8 mouse cellular contexts compared by ENCODE assay signal in the genomic region with DNA sequence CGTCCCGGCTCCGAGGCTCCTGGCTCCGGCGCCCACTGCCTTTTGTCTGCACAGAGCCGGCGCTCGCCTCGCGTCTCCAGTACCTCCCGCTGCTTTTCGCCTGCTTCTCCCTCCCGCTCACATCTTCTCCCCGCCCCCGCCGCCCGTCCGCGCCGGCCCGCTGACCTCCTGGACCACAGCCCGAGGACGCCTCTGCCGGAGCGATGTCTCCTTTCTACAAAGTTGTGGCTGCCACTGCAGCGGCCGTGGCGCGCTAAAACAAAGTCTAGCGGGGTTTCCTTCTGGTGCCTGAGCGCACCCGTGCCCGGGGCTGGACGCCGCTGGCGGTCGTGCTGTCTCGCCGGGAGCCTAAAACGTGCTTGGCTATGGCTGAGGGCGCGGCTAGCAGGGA. TPM values are rescaled to one million over a fixed set of nuclear protein-coding genes. Genes with fewer than 3 reads are reported as not detected.
DNase-seq lines count a peak whose midpoint lies in the region; ATAC-seq and TF ChIP-seq lines count a peak whose summit lies in the region.

No protein-coding gene starts in this region.

- peaks cover 23% of the 10 kb centered on the region for H3K4me1 ChIP-seq in forebrain, embryonic 15.5 days
- H3K4me1 ChIP-seq in hindbrain, embryonic 10.5 days (replicated peaks) = peaks cover 25% of the 10 kb centered on the region
- H3K4me1 ChIP-seq in testis, adult 2 months (ENCODE audit: control insufficient read depth, insufficient read depth, low read length) = peaks cover 13% of the 10 kb centered on the region

- WGBS in forebrain, embryonic 15.5 days = 0% methylated on average over 42 of the region's 42 CpGs
- WGBS in hindbrain, embryonic 10.5 days = under 1% methylated on average over 42 of the region's 42 CpGs

- peak overlapping the region; percentile 84 for H3K4me2 ChIP-seq in forebrain, embryonic 15.5 days (replicated peaks)

- no peak for TF ChIP-seq POLR2A in testis, adult 2 months (IDR thresholded peaks at IDR 0.05; ENCODE audit: control insufficient read depth, low read depth, low read length)

- H3K9me3 ChIP-seq in forebrain, embryonic 15.5 days = no peaks in the 10 kb centered on the region
- no peaks in the 10 kb centered on the region for H3K9me3 ChIP-seq in hindbrain, embryonic 10.5 days

- no peak for TF ChIP-seq CTCF in testis, adult 2 months (IDR thresholded peaks at IDR 0.05; ENCODE audit: control insufficient read depth, insufficient read depth, insufficient replicate concordance, low read depth, low read length)

- no peaks in the 10 kb centered on the region for H3K36me3 ChIP-seq in forebrain, embryonic 15.5 days
- H3K36me3 ChIP-seq in hindbrain, embryonic 10.5 days = no peaks in the 10 kb centered on the region
- H3K36me3 ChIP-seq in testis, adult 2 months (ENCODE audit: control insufficient read depth, insufficient read depth, low read length) = no peaks in the 10 kb centered on the region

- DNase-seq in cerebellum, postnatal 14 days = peak; percentile 84
- peak; percentile 25 for DNase-seq in adipocyte (ENCODE audit: low spot score)
- DNase-seq in hindbrain, embryonic 10.5 days (ENCODE audit: low spot score) = no peak
- peak; percentile 59 to 64 for DNase-seq in left cerebral cortex, adult 8-10 months (ENCODE audit: low spot score in 2 of 2)

- peak overlapping the region; percentile 85 for H3K27ac ChIP-seq in forebrain, embryonic 15.5 days (replicated peaks)
- peak overlapping the region; percentile 83 for H3K27ac ChIP-seq in hindbrain, embryonic 10.5 days
- H3K27ac ChIP-seq in testis, adult 2 months (ENCODE audit: control insufficient read depth, insufficient read depth, low read depth, low read length) = no peak overlapping the region

- H3K4me3 ChIP-seq in forebrain, embryonic 15.5 days = peak overlapping the region; percentile 56
- H3K4me3 ChIP-seq in hindbrain, embryonic 10.5 days = peak overlapping the region; percentile 64
- H3K4me3 ChIP-seq in testis, adult 2 months (ENCODE audit: control insufficient read depth, low read depth, low read length) = peak overlapping the region; percentile 88

- H3K27me3 ChIP-seq in forebrain, embryonic 15.5 days = no peaks in the 10 kb centered on the region
- H3K27me3 ChIP-seq in hindbrain, embryonic 10.5 days (ENCODE audit: insufficient read depth, poor library complexity, severe bottlenecking) = peaks cover 45% of the 10 kb centered on the region
- H3K27me3 ChIP-seq in testis, adult 2 months (ENCODE audit: control insufficient read depth, insufficient read depth, low read length) = no peaks in the 10 kb centered on the region

- no peak for ATAC-seq in cerebellum, adult (ENCODE audit: insufficient number of reproducible peaks, low FRiP score, low TSS enrichment)
- ATAC-seq in forebrain, embryonic 15.5 days (replicated peaks) = peak; percentile 69
- peak; percentile 45; the same call in 1 of the 2 replicates for ATAC-seq in megakaryocyte-erythroid progenitor cell, adult 5-6 weeks (replicated peaks; ENCODE audit: low FRiP score, low TSS enrichment, poor library complexity, severe bottlenecking)

- H3K9ac ChIP-seq in forebrain, embryonic 15.5 days (replicated peaks) = peak overlapping the region; percentile 65

RNA-seq across cellular contexts. Expression of gene Plcl1, which starts 0.3 kb away (rescaled TPM):
- polyA plus RNA-seq in forebrain, embryonic 15.5 days (2015; fragmentation: Nextera tagmentation; extraction: Ambion mirVana) = 5.4 and 5.8 TPM in 2 replicates
- polyA plus RNA-seq in hindbrain, embryonic 10.5 days (2016; fragmentation: Nextera tagmentation; extraction: Ambion mirVana) = 1.3 and 2.0 TPM in 2 replicates
- total RNA-seq in left cerebral cortex, adult 8-10 months (2022) = 10 to 100 TPM; 24.3 to 28.5 (median 27.0) TPM
- 0.07 TPM in 1 of 2 replicates, not detected in the other for total RNA-seq in megakaryocyte-erythroid progenitor cell, adult 5-6 weeks (2014; fragmentation: Nextera tagmentation)
- not detected in 2 replicates for total RNA-seq in megakaryocyte-erythroid progenitor cell, adult 5-6 weeks (2017)
- polyA plus RNA-seq in testis, adult 2 months (2012; rRNA removed) = 0.21 and 0.38 TPM in 2 replicates

RNA-seq across cellular contexts. Expression of gene Boll, which starts 42.7 kb away (rescaled TPM):
- polyA plus RNA-seq in forebrain, embryonic 15.5 days (2015; fragmentation: Nextera tagmentation; extraction: Ambion mirVana) = 0.27 TPM in 1 of 2 replicates, not detected in the other
- 0.17 and 0.26 TPM in 2 replicates for polyA plus RNA-seq in hindbrain, embryonic 10.5 days (2016; fragmentation: Nextera tagmentation; extraction: Ambion mirVana)
- total RNA-seq in left cerebral cortex, adult 8-10 months (2022) = under 1 TPM in 1 of 4 experiments, not detected in 3; 0.39 TPM
- total RNA-seq in megakaryocyte-erythroid progenitor cell, adult 5-6 weeks (2014; fragmentation: Nextera tagmentation) = 0.40 and 1.9 TPM in 2 replicates
- not detected in 2 replicates for total RNA-seq in megakaryocyte-erythroid progenitor cell, adult 5-6 weeks (2017)
- polyA plus RNA-seq in testis, adult 2 months (2012; rRNA removed) = 151 and 152 TPM in 2 replicates

Comparison
In these comparisons a context has a peak if more than half of its experiments do, and no peak if none do; other contexts are left out.
1. RNA of gene Boll, which starts 42.7 kb away (polyA plus RNA-seq): 151 to 152 TPM in testis, adult 2 months; 0.17 to 0.26 TPM in hindbrain, embryonic 10.5 days and 0.27 TPM in forebrain, embryonic 15.5 days; every median in the first group is over 100 times any median in the second.
2. Peak in every context shown above with its lines, with median percentiles within 50 percentile points of each other: H3K4me3 ChIP-seq.